Mouse (Mus musculus): ENCODE results near the gene Mettl2. TPM values are rescaled to one million over a fixed set of nuclear protein-coding genes. Genes with fewer than 3 reads are reported as not detected.
"Not testable (repeated sequence)": the region's sequence is repeated elsewhere in the genome, so short reads cannot be mapped to it uniquely, and the experiment has no call there.

The Mettl2 gene
- 22.6 and 23.8 TPM in 2 replicates for total RNA-seq (2021)
- long read RNA-seq, transcript Mettl2-201 (9 exons, 1,867 nt), result major isoform, 35 of 48 reads
- long read RNA-seq, partial matches to known transcripts, result 3 of 48 reads
- long read RNA-seq, other reads (novel, unspliced or antisense), result 9 of 48 reads

DNA sequence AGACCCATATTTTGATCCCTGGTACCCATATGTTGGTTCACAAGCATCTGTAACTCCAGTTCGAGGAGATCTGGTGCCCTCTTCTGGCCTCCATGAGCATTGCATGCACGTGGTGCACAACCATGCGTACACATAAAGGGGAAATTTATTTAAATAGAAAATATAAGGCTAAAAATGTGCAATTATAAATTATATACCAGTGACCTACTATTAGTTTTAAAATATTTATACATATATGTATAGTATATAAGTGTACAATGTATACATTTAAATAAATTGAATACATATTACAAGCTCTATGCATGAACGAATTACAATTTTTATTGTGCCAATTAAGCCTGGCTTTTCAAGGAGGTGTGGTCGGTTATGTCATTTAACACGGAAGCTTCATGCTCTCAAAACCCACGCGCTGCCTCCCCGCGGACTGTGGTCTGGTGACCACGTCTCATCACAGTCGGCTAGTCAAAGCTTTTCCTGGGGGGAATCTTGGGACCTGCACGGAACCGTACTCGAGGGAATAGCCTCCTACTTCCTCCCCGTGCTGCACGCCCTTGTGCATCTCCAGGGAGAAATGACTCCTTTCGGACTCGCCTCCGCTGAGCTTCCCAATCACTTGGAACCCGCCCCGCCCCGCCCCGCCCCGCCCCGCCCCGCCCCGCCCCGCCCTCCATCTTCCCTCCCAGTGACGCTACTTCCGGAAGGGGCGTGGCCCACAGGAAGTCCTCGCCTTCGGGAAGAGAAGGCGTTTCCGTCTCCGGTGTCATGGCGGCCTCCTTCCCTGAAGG lies at the start of gene Mettl2:
Gene Mettl2 (plus strand): TSS at position 691 of the 785 bp plus-strand sequence.
- peak; percentile 84 for DNase-seq

DNA sequence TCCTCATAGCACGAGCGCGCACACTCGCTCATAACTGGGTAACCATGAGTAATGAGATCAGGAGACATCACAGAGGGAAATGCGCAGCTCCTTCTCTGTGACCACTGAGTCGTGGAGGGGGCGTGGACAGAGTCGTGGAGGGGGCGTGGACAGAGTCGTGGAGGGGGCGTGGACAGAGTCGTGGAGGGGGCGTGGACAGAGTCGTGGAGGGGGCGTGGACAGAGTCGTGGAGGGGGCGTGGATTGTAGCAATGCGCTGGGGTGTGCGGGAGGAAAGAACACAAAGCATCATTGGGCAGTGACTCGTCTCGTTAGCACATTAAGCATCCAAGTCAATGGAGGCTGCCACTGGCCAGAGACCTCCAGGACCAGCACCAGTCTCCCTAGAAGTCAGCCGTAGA lies 13.8 kb upstream of the Mettl2 start:
- DNase-seq, result not testable (repeated sequence)

- DNase-seq, result no peak
Observed at GRCm38 (mm10) chr11:105117814-105118213, 8.4 kb upstream of the Mettl2 start.

GRCm38 (mm10) chr11:105120551-105121061 lies 5.6 kb upstream of the Mettl2 start:
- DNase-seq, result no peak

DNA sequence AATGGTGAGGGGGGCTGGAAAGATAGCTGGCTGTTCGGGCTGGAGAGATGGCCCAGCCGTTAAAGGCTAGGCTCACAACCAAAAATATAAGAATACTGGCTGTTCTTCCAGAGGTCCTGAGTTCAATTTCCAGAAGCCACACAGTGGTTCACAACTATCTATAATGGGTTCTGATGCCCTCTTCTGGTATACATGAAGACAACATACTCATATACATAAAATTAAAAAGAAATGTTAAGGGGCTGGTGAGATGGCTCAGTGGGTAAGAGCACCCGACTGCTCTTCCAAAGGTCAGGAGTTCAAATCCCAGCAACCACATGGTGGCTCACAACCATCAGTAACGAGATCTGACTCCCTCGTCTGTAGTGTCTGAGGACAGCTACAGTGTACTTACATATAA lies 4.4 kb upstream of the Mettl2 start:
- not testable (repeated sequence) for DNase-seq

DNA sequence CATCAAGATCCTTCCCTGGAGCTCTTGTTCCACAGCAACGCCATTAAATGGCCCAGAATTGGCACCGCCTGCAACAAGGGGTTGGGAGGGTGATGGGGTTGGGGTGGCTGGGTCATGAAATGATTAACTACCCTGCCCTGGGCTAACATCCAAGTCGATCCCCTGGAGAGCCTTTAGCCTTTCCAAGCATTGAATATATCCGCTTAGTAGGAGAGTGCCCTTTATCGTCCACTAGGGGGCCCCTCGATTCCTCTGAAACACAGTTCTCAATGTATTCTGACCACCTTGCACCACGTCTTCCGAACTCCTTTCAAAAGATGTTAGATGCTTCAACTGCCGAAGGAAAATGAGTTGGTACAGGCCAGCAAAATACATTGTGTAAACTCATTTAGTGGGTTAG lies 2.2 kb upstream of the Mettl2 start:
- peak; percentile 31 for DNase-seq

DNA sequence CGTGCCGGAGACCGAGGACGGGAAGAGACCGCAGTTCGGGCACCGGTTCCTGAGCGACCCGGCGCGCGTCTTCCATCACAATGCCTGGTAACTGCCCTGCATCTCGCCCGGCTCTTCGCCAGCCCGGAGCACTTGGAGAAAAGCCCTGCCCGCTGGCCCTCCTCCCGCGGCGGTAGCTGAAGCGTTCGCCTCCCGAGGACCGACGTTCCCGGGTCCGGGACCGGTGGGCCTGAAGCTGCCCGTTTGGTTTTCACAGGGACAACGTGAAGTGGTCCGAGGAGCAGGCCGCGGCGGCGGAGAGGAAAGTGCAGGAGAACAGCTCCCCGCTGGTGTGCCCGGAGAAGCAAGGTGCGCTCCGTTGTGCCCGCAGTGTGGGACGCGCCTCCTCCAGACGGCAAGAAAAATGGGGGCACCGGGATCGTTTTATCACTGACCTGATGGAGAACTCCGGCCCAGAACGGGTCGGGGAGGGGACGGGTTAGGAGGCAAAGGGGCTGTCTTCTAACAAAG lies 350 bp downstream of the Mettl2 start:
- no peak for DNase-seq

- DNase-seq, result no peak
Observed at GRCm38 (mm10) chr11:105135692-105136091, 9.5 kb downstream of the Mettl2 start.

DNA sequence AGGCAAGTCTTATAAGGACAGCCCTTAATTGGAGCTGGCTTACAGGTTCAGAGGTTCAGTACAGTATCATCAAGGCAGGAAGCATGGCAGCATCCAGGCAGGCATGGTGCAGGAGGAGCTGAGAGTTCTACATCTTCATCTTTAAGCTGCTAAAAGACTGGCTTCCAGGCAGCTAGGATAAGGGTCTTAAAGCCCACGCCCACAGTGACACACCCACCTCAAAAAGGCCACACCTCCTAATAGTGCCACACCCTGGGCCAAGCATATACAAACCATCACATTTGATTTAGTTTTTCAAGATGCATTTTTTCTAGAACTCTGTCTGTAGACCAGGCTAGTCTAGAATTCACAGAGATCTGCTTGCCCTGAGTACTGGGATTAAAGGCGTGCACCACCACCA lies 11.0 kb downstream of the Mettl2 start:
- DNase-seq, result not testable (repeated sequence)

GRCm38 (mm10) chr11:105140512-105140911 lies 14.3 kb downstream of the Mettl2 start:
- not testable (repeated sequence) for DNase-seq

DNA sequence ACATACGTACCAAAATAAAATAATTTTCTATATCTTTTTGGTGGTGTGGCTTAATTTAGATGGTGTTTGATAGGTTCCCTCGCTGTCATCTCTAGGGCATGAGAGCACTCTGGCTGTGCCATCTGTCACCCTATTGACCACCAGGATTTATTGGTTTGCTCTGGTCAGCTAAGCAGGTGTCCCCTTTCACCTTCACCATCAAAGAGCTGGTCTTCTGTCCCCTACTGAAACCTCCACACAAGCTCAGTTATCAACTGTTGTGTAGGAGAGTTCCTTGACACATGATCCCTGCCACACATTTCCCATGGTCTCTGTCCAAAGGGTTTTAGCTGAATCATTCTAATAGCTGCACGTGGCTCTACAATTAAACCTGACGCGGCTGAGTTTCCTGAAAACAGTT lies 14.9 kb downstream of the Mettl2 start:
- DNase-seq, result no peak

- DNase-seq, result no peak
Observed at GRCm38 (mm10) chr11:105143564-105143963, 17.3 kb downstream of the Mettl2 start.

- no peak for DNase-seq
Observed at GRCm38 (mm10) chr11:105144084-105144483, 17.9 kb downstream of the Mettl2 start.

GRCm38 (mm10) chr11:105144508-105145210 lies 18.4 kb downstream of the Mettl2 start:
- DNase-seq, result no peak

- no peak for DNase-seq
Observed at GRCm38 (mm10) chr11:105145211-105145610, 19.0 kb downstream of the Mettl2 start.

DNA sequence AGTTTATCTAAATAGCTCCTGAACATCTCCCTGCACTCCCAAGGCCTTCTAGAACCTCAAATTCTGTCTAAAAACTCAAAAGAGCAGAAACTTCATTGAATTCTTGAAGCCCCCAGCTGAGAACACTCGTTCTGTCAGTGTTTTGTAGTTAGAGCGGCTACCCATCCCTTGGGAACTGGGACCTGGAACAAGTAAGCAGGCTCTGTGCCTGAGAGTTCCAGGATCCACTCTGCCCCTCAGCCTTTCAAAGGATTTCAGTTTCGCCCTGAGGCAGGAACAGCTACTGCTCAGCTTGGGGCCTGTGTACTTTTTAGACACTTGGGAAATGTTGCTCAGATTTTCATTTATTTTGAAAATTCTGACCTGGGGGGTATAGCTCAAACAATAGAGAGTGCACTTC lies 20.4 kb downstream of the Mettl2 start, which contains the start of gene Gm10842:
Gene Gm10842 (plus strand): TSS at position 301 of the 400 bp plus-strand sequence.
- no peak for DNase-seq

DNA sequence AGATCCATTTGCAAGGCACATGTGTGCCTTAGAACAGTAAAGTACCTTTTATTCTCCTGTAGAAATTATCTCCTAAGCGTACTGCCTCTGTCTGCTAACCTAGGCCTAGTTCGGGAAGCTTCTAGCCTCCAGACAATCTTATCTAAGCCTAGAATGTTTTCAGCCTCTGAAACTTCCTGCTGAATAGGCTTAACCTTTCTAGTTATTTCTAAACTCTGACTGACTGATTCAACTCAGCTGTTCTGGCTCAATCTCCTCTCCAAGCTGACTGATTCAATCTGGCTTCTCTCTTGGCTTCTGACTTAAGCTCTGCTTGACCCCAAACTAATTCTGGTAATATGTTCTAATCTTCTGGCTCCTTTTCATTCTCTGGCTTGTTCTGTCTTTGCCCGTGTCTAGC lies 23.1 kb downstream of the Mettl2 start:
- no peak for DNase-seq

GRCm38 (mm10) chr11:105149766-105150165 lies 23.5 kb downstream of the Mettl2 start:
- no peak for DNase-seq

- no peak for DNase-seq
Observed at GRCm38 (mm10) chr11:105150691-105151090, 24.5 kb downstream of the Mettl2 start.

DNA sequence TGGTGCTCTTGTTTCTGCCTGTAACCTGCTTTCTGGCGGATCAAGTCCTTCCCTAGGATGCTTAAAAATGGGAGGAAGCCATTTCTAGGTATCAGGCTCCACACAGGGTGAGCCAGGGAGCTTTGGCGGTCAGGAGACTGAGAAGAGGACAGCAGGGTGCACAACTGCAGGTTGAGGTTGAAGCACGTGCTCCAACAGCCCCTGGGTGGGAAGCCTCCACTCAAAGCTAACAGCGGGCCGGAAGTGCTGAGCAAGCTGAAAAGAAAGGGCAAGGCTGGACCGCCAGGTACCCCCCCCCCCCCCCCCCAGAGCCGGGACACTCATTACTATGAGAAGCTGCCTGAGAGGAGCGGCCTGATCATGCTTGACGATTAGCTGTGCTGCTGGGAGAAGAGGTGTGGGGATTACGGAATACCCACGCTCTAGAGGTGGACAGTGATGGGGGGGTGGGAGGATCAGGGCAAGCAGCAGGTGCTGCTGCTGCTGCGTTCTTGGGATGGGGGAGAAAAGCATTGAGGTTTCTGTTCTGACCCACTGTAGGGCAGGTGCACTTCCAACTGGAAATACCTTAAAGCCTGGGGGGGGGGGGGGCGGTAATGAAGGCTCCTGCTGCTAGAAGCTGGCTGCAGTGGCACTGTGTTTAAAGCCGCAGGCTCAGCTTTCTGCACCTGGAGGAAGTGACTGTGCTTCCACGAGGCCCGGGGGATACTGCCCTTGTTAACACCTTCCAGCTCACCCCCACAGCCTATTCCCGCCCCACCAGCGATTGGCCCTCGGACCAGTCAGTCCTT lies 25.2 kb downstream of the Mettl2 start:
- DNase-seq, result no peak

DNA sequence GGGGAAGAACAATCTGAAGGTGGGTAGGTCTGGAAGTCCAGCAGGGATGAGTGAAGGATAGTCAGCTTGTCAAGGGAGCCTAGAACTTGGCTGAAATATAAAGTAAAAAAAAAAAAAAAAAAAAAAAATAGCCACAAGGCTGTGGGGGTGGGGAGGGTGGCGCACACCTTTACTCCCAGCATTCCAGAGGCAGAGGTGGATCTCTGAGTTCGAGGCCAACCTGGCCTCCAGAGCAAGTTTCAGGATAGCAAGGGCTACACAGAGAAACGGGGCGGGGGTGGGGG lies 25.7 kb downstream of the Mettl2 start:
- no peak for DNase-seq

- no peak for DNase-seq
Observed at GRCm38 (mm10) chr11:105152357-105152899, 26.2 kb downstream of the Mettl2 start.
